Mouse (Mus musculus) frontal cortex, postnatal 25 days (tissue): ENCODE measurements around the gene Astn1.

ENCODE experiments used
- DNase-seq, 2 experiments: peaks; one replicate each; pipeline ENCODE4 v3.0.0; 2022; ENCODE audit warnings: low spot score in 2 of 2

Astn1 gene

DNA sequence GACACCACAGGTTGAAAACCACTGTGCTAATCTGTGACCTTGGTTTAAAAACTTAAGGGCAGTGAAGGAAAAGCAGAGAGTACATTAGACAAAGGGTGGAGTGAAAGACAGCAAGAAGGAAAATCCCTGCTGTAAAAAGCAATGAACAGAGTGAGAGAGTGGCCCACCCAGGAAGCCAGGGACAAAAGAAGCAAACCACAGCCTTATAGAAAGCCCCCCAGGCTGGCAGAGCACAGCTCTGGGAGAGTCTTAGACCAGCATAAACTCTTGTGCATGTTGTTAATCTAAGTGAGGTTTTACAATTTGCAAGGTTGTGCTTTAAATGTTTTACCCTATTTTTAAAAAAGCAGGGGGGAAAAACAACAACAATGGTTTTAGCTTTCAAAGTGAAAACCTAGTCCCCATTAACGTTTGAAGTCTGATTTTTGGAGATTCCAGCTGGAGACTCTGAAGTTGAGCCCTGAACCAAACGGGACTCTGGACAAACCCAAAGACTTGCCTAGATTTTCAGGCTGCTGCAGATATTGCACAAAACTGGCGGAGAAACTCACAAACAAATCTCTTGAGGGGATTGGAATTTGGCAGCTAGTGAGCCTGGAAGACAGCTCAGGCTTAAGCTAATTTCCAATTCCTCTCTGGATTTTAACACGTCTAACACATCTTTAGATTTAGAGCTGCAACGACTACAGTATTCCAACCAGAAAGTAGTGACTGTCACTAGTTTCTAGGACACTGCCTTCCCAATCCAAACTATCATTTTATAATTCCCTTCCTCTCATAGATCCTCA, 377.3 kb downstream of the Astn1 start:
- no peak for DNase-seq

GRCm38 (mm10) chr1:158740161-158740766, 378.2 kb downstream of the Astn1 start:
- no peak for DNase-seq

DNA sequence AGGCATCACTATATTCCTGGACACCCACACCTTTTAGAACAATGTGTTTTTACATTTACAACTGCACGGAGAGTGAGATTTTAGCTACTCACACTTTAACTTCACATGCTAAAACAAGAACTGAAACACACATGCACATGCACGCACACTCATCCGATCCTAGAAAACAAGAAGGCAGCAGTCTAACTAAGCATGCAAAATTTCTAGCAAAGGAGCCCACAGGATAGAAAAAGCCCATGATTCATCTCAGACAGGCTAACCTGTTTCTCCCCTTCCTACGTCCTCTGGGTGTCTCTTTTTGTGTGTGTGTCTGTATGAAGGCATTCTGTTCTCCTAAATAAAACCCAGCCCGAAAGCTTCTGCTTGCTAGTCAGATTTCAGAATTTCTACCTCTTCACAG, 378.9 kb downstream of the Astn1 start:
- no peak for DNase-seq
